Mouse (Mus musculus) limb, embryonic 14.5 days (tissue): ENCODE results near the gene Rbfox1. TPM values are rescaled to one million over a fixed set of nuclear protein-coding genes. Genes with fewer than 3 reads are reported as not detected.

Experiments
- ATAC-seq: fragments of 200-750 bp; cut with Nextera tagmentation; 2 replicates; pipeline ENCODE4 v1.8.0; 2017; ENCODE audit warnings: low read depth, moderate number of reproducible peaks, moderate TSS enrichment; ENCODE audit not compliant: low FRiP score
- DNase-seq: peaks from one replicate; pipeline ENCODE4 v3.0.0-alpha.2; 2015; ENCODE audit warnings: low spot score
- H3K27ac ChIP-seq: fragments of 300-500 bp; sonication (generic); replicated peaks from 2 replicates; pipeline ENCODE4 v1.5.1; 2014; ENCODE audit warnings: low read depth, mild to moderate bottlenecking, low read length, moderate library complexity, mixed read lengths
- H3K27me3 ChIP-seq: fragments of 300-500 bp; sonication (generic); 2 replicates; pipeline ENCODE4 v1.6.1; 2014; ENCODE audit warnings: low read length, mixed read lengths; ENCODE audit not compliant: control insufficient read depth, insufficient read depth
- H3K36me3 ChIP-seq: fragments of 300-500 bp; sonication (generic); 2 replicates; pipeline ENCODE4 v1.6.1; 2014; ENCODE audit warnings: mild to moderate bottlenecking, low read length, moderate library complexity, mixed read lengths; ENCODE audit not compliant: control insufficient read depth, insufficient read depth
- H3K4me1 ChIP-seq: fragments of 300-500 bp; sonication (generic); 2 replicates; pipeline ENCODE4 v1.6.1; 2014; ENCODE audit warnings: antibody characterized with exemption, low read length, mixed read lengths; ENCODE audit not compliant: control insufficient read depth, insufficient read depth
- H3K4me2 ChIP-seq: fragments of 300-500 bp; sonication (generic); replicated peaks from 2 replicates; pipeline ENCODE4 v1.6.1; 2014; ENCODE audit warnings: low read depth, mild to moderate bottlenecking, low read length, moderate library complexity; ENCODE audit not compliant: severe bottlenecking
- H3K4me3 ChIP-seq: fragments of 300-500 bp; sonication (generic); replicated peaks from 2 replicates; pipeline ENCODE4 v1.5.1; 2014; ENCODE audit warnings: low read length
- H3K9ac ChIP-seq: fragments of 300-500 bp; sonication (generic); 2 replicates; pipeline ENCODE4 v1.6.1; 2014; ENCODE audit warnings: mild to moderate bottlenecking, low read depth, low read length, moderate library complexity; ENCODE audit not compliant: severe bottlenecking
- H3K9me3 ChIP-seq: fragments of 300-500 bp; sonication (generic); 2 replicates; pipeline ENCODE4 v1.6.1; 2016; ENCODE audit warnings: low read length; ENCODE audit not compliant: control insufficient read depth
- POLR2A ChIP-seq: fragments of 200-500 bp; IDR thresholded peaks from 2 replicates; pipeline ENCODE4 v1.8.0; 2012; ENCODE audit warnings: inconsistent platforms, mild to moderate bottlenecking, moderate library complexity, borderline replicate concordance; ENCODE audit not compliant: insufficient read depth, insufficient read length; ENCODE audit errors: extremely low read depth
- WGBS: fragments of 180-500 bp; shearing (Covaris S2); extraction: QIAGEN DNeasy Blood & Tissue Kit; methylation state at CpG from one replicate; pipeline ENCODE4 v1.1.7; 2014; 5-methylcytosine and 5-hydroxymethylcytosine counted together
- polyA plus RNA-seq, 2 experiments: library from polyadenylated mRNA; depleted of rRNA in 1 of 2; stranded (reverse) in 1 of 2; unstranded in 1 of 2; fragments of >200 nt; fragmentation: Nextera tagmentation in 1 of 2; extraction: Ambion mirVana in 1 of 2; gene quantifications; 2 replicates each; pipeline versions ENCODE4 v1.2.1 to v1.2.3; 2012 to 2014

The Rbfox1 gene
- polyA plus RNA-seq, 2 experiments: 3.8 to 6.0 TPM

DNA sequence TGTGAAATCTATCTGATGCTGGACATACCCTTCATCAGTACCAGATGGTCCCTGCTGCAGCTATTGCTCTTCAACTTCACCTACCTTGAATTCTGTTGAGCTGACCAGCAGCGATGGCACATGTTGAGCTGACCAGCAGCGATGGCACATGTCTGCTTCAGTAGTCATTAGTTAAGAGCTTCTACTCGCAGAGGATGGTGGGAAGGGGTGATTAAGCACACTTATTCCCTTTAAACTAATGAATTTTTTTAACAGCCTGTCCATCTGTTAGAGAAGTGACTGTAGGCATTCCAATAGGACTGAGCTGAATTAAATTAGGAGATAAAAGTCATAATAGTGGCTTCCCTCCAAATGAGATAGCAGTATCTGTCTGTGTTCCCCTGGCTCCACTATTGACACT lies 517.7 kb downstream of the Rbfox1 start:
- 86% methylated on average over 3 of the region's 3 CpGs for WGBS
- no peak for DNase-seq
- Histone ChIP-seq H3K4me3 (no peak overlapping the region), H3K4me1 (no peaks in the 10 kb centered on the region), H3K9ac (no peak overlapping the region), H3K27ac (no peak overlapping the region), H3K4me2 (no peak overlapping the region), H3K9me3 (no peaks in the 10 kb centered on the region), H3K36me3 (no peaks in the 10 kb centered on the region), H3K27me3 (no peaks in the 10 kb centered on the region)
- no peak for ATAC-seq
- TF ChIP-seq POLR2A: no peak

DNA sequence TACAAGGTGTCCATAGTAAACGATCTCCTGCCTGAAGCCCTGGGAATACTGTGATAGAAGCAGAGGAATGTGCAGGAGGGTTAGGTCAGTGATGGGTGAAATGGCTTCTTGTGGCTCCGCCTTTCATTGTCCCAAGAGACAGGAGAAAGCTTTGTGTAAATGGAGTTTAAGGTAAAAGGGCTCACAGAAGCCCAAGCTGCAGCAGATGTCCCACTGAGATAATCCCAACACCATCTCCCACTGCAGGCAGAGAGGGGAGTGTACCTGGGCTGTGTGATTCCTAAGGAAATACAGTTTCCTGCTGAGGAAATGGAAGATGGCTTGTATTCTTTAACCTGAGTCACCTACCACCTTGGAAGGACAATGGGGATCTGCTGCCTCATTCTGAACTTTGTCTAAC lies 529.7 kb downstream of the Rbfox1 start:
- Histone ChIP-seq H3K9me3 (no peaks in the 10 kb centered on the region), H3K36me3 (no peaks in the 10 kb centered on the region), H3K9ac (no peak overlapping the region), H3K4me2 (no peak overlapping the region), H3K27me3 (no peaks in the 10 kb centered on the region), H3K4me3 (no peak overlapping the region), H3K27ac (no peak overlapping the region), H3K4me1 (no peaks in the 10 kb centered on the region)
- ATAC-seq (no peak), DNase-seq (no peak)
- WGBS: 54% methylated on average over 2 of the region's 2 CpGs
- TF ChIP-seq POLR2A: no peak

DNA sequence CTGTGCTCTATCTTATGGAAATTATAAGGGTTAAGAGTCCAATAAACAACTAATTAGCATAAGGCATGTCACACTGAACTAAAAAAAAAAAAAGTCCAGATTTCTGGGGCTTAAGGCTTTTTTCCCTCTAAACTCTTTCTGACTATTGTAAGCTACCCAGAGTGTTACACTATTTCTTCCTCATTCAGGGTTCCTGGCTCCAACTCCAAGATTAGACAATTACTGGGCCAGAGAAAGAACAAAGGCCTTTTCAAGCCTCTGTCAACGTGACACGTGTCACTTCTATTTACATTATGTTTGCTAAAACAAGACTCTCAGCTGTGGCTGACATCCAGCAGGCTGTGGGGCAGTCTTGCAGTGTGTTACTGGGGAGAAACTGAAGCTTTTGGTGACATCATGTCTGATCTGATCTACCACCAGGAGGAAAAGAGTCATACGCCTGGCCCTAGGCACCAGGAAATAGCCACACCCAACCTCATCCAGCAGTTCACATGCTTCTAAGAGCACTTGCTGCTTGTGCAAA lies 536.5 kb downstream of the Rbfox1 start:
- 87% methylated on average over 3 of the region's 3 CpGs for WGBS
- no peak overlapping the region for H3K4me2 ChIP-seq
- no peak for ATAC-seq

DNA sequence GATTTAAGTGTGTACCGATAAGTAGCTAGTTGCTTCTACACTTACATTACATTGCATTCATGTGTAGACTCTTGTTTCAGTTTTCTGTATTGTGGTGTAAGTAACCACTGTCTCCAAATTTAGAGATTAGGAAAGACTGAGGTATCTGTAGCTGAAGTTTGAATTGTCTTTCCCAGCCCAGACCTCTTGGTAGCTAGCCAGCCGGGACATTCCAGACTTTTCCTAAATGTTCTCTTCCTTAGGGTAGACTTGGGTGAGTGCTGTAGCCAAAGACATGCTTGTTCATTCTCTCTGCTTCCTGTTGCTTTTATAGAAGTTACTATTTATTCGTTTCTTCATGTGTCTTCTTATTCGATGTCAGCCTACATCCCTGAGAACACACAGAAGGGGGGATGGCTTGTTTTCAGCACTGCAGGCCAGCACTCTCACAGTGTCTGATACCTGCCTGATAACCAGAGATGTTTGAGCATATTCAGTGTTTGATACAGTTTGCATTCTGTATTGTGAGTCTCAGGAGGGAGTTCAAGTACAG lies 538.8 kb downstream of the Rbfox1 start:
- Histone ChIP-seq H3K36me3 (no peaks in the 10 kb centered on the region), H3K4me1 (no peaks in the 10 kb centered on the region), H3K9me3 (no peaks in the 10 kb centered on the region; the same call in 1 of the 2 replicates), H3K4me2 (no peak overlapping the region), H3K27ac (no peak overlapping the region), H3K4me3 (no peak overlapping the region), H3K9ac (no peak overlapping the region), H3K27me3 (no peaks in the 10 kb centered on the region)
- no peak for TF ChIP-seq POLR2A
- ATAC-seq (no peak), DNase-seq (no peak)
- WGBS: 87% methylated on average over 4 of the region's 4 CpGs

More for the DNA sequence above, 536.5 kb downstream of the Rbfox1 start:
- Histone ChIP-seq H3K27me3 (no peaks in the 10 kb centered on the region), H3K36me3 (no peaks in the 10 kb centered on the region), H3K4me3 (no peak overlapping the region), H3K27ac (no peak overlapping the region), H3K9ac (no peak overlapping the region), H3K4me1 (no peaks in the 10 kb centered on the region), H3K9me3 (no peaks in the 10 kb centered on the region; the same call in 1 of the 2 replicates)
- no peak for DNase-seq
- no peak for TF ChIP-seq POLR2A

DNA sequence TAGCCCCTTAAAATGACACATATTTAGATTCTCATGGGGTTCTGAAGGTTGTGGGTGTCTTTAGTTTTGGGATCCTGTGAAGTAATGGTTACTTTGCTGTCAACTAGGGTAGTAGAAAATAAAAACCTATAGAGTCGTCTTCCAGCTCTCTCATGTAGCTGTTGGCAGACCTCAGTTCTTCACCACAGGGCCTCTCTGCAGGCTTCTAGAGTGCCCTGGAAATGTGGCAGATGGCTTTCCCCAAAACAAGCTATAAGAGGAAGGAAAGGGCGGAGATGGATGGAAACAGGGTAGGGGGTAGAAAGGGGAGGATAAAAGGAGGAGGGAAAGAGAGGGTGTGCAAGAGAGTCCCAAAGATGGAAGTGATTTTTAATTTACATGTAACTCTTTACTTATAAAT lies 539.6 kb downstream of the Rbfox1 start:
- no peak overlapping the region for H3K9ac ChIP-seq
- 74% methylated on average over 2 of the region's 2 CpGs for WGBS
- ATAC-seq: no peak

More for the DNA sequence above, 539.6 kb downstream of the Rbfox1 start:
- H3K4me1 ChIP-seq: no peaks in the 10 kb centered on the region
- H3K27ac ChIP-seq: no peak overlapping the region
- no peak for DNase-seq
- no peaks in the 10 kb centered on the region for H3K27me3 ChIP-seq
- H3K4me3 ChIP-seq: no peak overlapping the region
- no peaks in the 10 kb centered on the region; the same call in 1 of the 2 replicates for H3K9me3 ChIP-seq
- no peaks in the 10 kb centered on the region for H3K36me3 ChIP-seq
- no peak for TF ChIP-seq POLR2A
- H3K4me2 ChIP-seq: no peak overlapping the region
